In the genomic region with DNA sequence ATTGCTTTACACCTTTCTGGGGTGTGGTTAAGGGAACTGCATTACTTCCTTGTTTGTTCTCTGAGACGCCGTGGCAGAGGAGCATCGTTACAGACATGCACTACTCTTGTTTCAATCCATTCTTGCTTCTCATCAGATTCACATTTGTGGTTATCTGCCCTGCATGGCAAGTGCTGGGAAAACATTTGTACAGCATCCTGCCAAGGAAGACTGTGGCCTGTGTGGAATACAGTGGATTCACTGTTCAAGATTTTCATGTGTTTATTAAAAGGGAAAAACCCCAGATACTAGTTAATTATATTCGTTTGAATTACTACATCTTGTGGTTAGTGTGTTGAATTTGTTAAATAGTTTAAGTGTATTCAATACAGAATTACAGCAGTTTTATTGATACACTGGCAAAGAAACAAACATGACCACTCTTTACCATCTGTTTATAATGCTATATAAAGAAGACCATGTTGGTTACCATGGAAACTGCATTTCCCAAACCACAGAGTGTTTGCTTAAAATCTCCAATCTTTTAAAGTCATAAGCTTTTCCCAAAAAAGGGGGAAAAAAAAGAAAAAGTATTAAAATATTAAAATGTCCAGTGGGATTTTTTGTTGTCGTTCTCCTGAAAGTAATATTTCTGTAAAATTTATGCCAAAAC, we compare ENCODE assay signal across 16 mouse cellular contexts. TPM values are rescaled to one million over a fixed set of nuclear protein-coding genes. Genes with fewer than 3 reads are reported as not detected.
A peak's percentile ranks its signal among the peaks of the same experiment; 100 is the strongest.
DNase-seq lines count a peak whose midpoint lies in the region; ATAC-seq and TF ChIP-seq lines count a peak whose summit lies in the region.
"Had no signal": no experiment of that assay in that cellular context is flagged by ENCODE, and none has a peak within 500 bp of the region (broad histone marks: within the 10 kb centered on the region; RNA-seq: fewer than 3 reads in every experiment).

No protein-coding gene starts in this region.

- H3K9ac ChIP-seq in hindbrain, embryonic 16.5 days (ENCODE audit: low read depth, low read length): no peak overlapping the region
- no peak overlapping the region for H3K9ac ChIP-seq in neural tube, embryonic 15.5 days (replicated peaks)
- H3K9ac ChIP-seq in forebrain, postnatal 0 days: no peak overlapping the region
- H3K9ac ChIP-seq: heart, embryonic 13.5 days had no signal

- no peak overlapping the region for H3K4me2 ChIP-seq in hindbrain, embryonic 16.5 days (ENCODE audit: low read length)
- H3K4me2 ChIP-seq in neural tube, embryonic 15.5 days: no peak overlapping the region
- no peak overlapping the region for H3K4me2 ChIP-seq in forebrain, postnatal 0 days (ENCODE audit: low read depth)
- H3K4me2 ChIP-seq: heart, embryonic 13.5 days had no signal

- TF ChIP-seq CTCF in forebrain, postnatal 0 days (IDR thresholded peaks at IDR 0.05; ENCODE audit: low read depth): no peak

- no peak overlapping the region for H3K4me3 ChIP-seq in hindbrain, embryonic 16.5 days (ENCODE audit: low read length)
- no peak overlapping the region for H3K4me3 ChIP-seq in hindbrain, embryonic 10.5 days
- no peak overlapping the region for H3K4me3 ChIP-seq in neural tube, embryonic 15.5 days (replicated peaks)
- H3K4me3 ChIP-seq in forebrain, postnatal 0 days (ENCODE audit: low read depth, low read length): no peak overlapping the region
- H3K4me3 ChIP-seq: heart, embryonic 13.5 days had no signal

- H3K36me3 ChIP-seq in hindbrain, embryonic 16.5 days (ENCODE audit: control insufficient read depth, insufficient read depth, low read length): no peaks in the 10 kb centered on the region
- H3K36me3 ChIP-seq in hindbrain, embryonic 10.5 days: no peaks in the 10 kb centered on the region
- no peaks in the 10 kb centered on the region for H3K36me3 ChIP-seq in neural tube, embryonic 15.5 days
- no peaks in the 10 kb centered on the region for H3K36me3 ChIP-seq in forebrain, postnatal 0 days (ENCODE audit: insufficient read depth)
- H3K36me3 ChIP-seq: heart, embryonic 13.5 days had no signal

- H3K9me3 ChIP-seq in hindbrain, embryonic 16.5 days (ENCODE audit: control insufficient read depth, low read length): no peaks in the 10 kb centered on the region
- H3K9me3 ChIP-seq in hindbrain, embryonic 10.5 days: no peaks in the 10 kb centered on the region
- no peaks in the 10 kb centered on the region for H3K9me3 ChIP-seq in neural tube, embryonic 15.5 days (replicated peaks)
- H3K9me3 ChIP-seq in forebrain, postnatal 0 days (ENCODE audit: low read length): no peaks in the 10 kb centered on the region
- H3K9me3 ChIP-seq: heart, embryonic 13.5 days had no signal

- 66% methylated on average over 5 of the region's 5 CpGs for WGBS in hindbrain, embryonic 16.5 days
- 86% methylated on average over 5 of the region's 5 CpGs for WGBS in hindbrain, embryonic 10.5 days
- 57% methylated on average over 5 of the region's 5 CpGs for WGBS in neural tube, embryonic 15.5 days
- 47% methylated on average over 5 of the region's 5 CpGs for WGBS in forebrain, postnatal 0 days

- ATAC-seq in hindbrain, embryonic 16.5 days: peak; percentile 64; the same call in 1 of the 2 replicates
- ATAC-seq in neural tube, embryonic 15.5 days (ENCODE audit: low FRiP score): no peak
- ATAC-seq in forebrain, postnatal 0 days: peak; percentile 69

- DNase-seq in hindbrain, embryonic 10.5 days (ENCODE audit: low spot score): no peak
- no peak for DNase-seq in neural tube, embryonic 10.5 days (ENCODE audit: extremely low spot score, low spot score)
- DNase-seq in forebrain, postnatal 0 days: peak; percentile 49
- DNase-seq in telencephalon, adult 2 months (ENCODE audit: low read depth, low spot score): peak; percentile 62
- DNase-seq in adrenal gland, postnatal 14 days: no peak
- no peak for DNase-seq in urinary bladder, postnatal 4 days (ENCODE audit: low spot score in 2 of 2)
- DNase-seq: adrenal gland, postnatal 25 days; heart, postnatal 4 days; kidney, adult 11 months; kidney, postnatal 25 days; lung, adult 2 months; thymus, postnatal 36 days had no signal

- H3K4me1 ChIP-seq in hindbrain, embryonic 16.5 days (ENCODE audit: control insufficient read depth, insufficient read depth, low read depth, low read length): peaks cover 8% of the 10 kb centered on the region
- H3K4me1 ChIP-seq in hindbrain, embryonic 10.5 days (replicated peaks): peaks cover 5% of the 10 kb centered on the region; the same call in 1 of the 2 replicates
- peaks cover 19% of the 10 kb centered on the region for H3K4me1 ChIP-seq in neural tube, embryonic 15.5 days
- H3K4me1 ChIP-seq in forebrain, postnatal 0 days (ENCODE audit: insufficient read depth): peaks cover 15% of the 10 kb centered on the region

- no peaks in the 10 kb centered on the region for H3K27me3 ChIP-seq in hindbrain, embryonic 16.5 days (replicated peaks; ENCODE audit: control insufficient read depth, insufficient read depth, low read length)
- no peaks in the 10 kb centered on the region for H3K27me3 ChIP-seq in hindbrain, embryonic 10.5 days (ENCODE audit: insufficient read depth, poor library complexity, severe bottlenecking)
- H3K27me3 ChIP-seq in neural tube, embryonic 15.5 days (replicated peaks): no peaks in the 10 kb centered on the region
- no peaks in the 10 kb centered on the region for H3K27me3 ChIP-seq in forebrain, postnatal 0 days (ENCODE audit: insufficient read depth, low read length)
- H3K27me3 ChIP-seq: heart, embryonic 13.5 days had no signal

- H3K27ac ChIP-seq in hindbrain, embryonic 16.5 days (ENCODE audit: low read depth, low read length): peak overlapping the region; percentile 19; the same call in 1 of the 2 replicates
- no peak overlapping the region for H3K27ac ChIP-seq in hindbrain, embryonic 10.5 days
- H3K27ac ChIP-seq in neural tube, embryonic 15.5 days (replicated peaks): peak overlapping the region; percentile 43; the same call in 1 of the 2 replicates
- H3K27ac ChIP-seq in forebrain, postnatal 0 days (ENCODE audit: low read depth, low read length): peak overlapping the region; percentile 71
- H3K27ac ChIP-seq: heart, embryonic 13.5 days; stomach, postnatal 0 days had no signal

RNA-seq across cellular contexts. Expression of a gene that starts 58.5 kb away (rescaled TPM):
- polyA plus RNA-seq in hindbrain, embryonic 16.5 days (2015; fragmentation: Nextera tagmentation; extraction: Ambion mirVana): 15.5 and 16.2 TPM in 2 replicates
- polyA plus RNA-seq in hindbrain, embryonic 10.5 days (2016; fragmentation: Nextera tagmentation; extraction: Ambion mirVana): 13.4 and 15.5 TPM in 2 replicates
- 16.1 and 16.8 TPM in 2 replicates for polyA plus RNA-seq in neural tube, embryonic 15.5 days (2015; fragmentation: Nextera tagmentation; extraction: Ambion mirVana)
- total RNA-seq in forebrain, postnatal 0 days (2014; rRNA removed): 20.5 and 21.1 TPM in 2 replicates
- 14.0 and 18.4 TPM in 2 replicates for polyA plus RNA-seq in forebrain, postnatal 0 days (2015; fragmentation: Nextera tagmentation; extraction: Ambion mirVana)
- total RNA-seq in adrenal gland, postnatal 14 days (2021): 16.6 and 17.2 TPM in 2 replicates

Comparison
In these comparisons a context has a peak if more than half of its experiments do, and no peak if none do; other contexts are left out.
1. DNase-seq: peak in forebrain, postnatal 0 days (single experiment) and telencephalon, adult 2 months (single experiment); none in hindbrain, embryonic 10.5 days (single experiment), neural tube, embryonic 10.5 days (single experiment), adrenal gland, postnatal 14 days (single experiment) and urinary bladder, postnatal 4 days (0 of 2).